Mouse (Mus musculus) G1E (cell line): Measurements from ENCODE around the gene Frrs1. TPM values are rescaled to one million over a fixed set of nuclear protein-coding genes. Genes with fewer than 3 reads are reported as not detected.

ENCODE experiments used
- ATAC-seq: 2 replicates; pipeline ENCODE4 v1.8.0; 2016; ENCODE audit warnings: mild to moderate bottlenecking; ENCODE audit not compliant: insufficient number of reproducible peaks, poor library complexity, low FRiP score, severe bottlenecking; ENCODE audit errors: extremely low read depth
- DNase-seq: peaks from one replicate; pipeline ENCODE4 v3.0.0; 2012; ENCODE audit warnings: low spot score
- H3K27me3 ChIP-seq: 2 replicates; pipeline ENCODE4 v1.6.1; 2012; ENCODE audit warnings: mild to moderate bottlenecking, low read length, inconsistent platforms; ENCODE audit not compliant: insufficient read depth
- H3K36me3 ChIP-seq: replicated peaks from 2 replicates; pipeline ENCODE3; 2012; ENCODE audit warnings: mild to moderate bottlenecking, inconsistent platforms
- H3K4me1 ChIP-seq: 2 replicates; pipeline ENCODE4 v1.6.1; 2012; ENCODE audit warnings: low read depth, low read length, inconsistent platforms, mixed read lengths; ENCODE audit not compliant: insufficient read depth
- H3K4me3 ChIP-seq: 2 replicates; pipeline ENCODE4 v1.5.1; 2012; ENCODE audit warnings: low read depth, mild to moderate bottlenecking, inconsistent platforms, low read length, moderate library complexity, mixed read lengths
- H3K9me3 ChIP-seq: replicated peaks from 2 replicates; pipeline ENCODE4 v1.6.1; 2012; ENCODE audit warnings: inconsistent platforms
- CTCF ChIP-seq: IDR thresholded peaks from 2 replicates; pipeline ENCODE4 v1.5.1; 2012; ENCODE audit warnings: low read depth, low read length, inconsistent platforms, mixed read lengths
- GATA1 ChIP-seq: IDR thresholded peaks from 2 replicates; pipeline ENCODE4 v1.6.1; 2012; ENCODE audit warnings: borderline replicate concordance, low read length, inconsistent platforms, mixed read lengths
- GATA2 ChIP-seq: IDR thresholded peaks from 2 replicates; pipeline ENCODE4 v1.6.1; 2012; ENCODE audit warnings: low read depth, low read length, inconsistent platforms, borderline replicate concordance
- POLR2AphosphoS5 ChIP-seq: IDR thresholded peaks from 2 replicates; pipeline ENCODE4 v1.6.1; 2012; ENCODE audit warnings: low read depth, low read length, inconsistent platforms; ENCODE audit not compliant: insufficient replicate concordance
- TAL1 ChIP-seq: conservative IDR thresholded peaks from 2 replicates; pipeline ENCODE4 v1.6.1; 2012; ENCODE audit warnings: low read depth, low read length, inconsistent platforms, mixed read lengths
- polyA plus RNA-seq: library from polyadenylated mRNA; stranded (reverse); fragments of >175 nt; gene quantifications from 2 replicates; pipeline ENCODE4 v1.2.3, GENCODE M21; 2012
- total RNA-seq, 2 experiments: library from RNA; stranded (forward) in 1 of 2; stranded (reverse) in 1 of 2; fragments of 200-1000 nt in 1 of 2; fragments of >200 nt in 1 of 2; fragmentation: Nextera tagmentation in 1 of 2; gene quantifications; 2 replicates each; pipeline ENCODE4 v1.2.3; 2014 to 2017

Gene Frrs1
- total and polyA plus RNA-seq, 3 experiments, result 26.1 to 105 (median 37.1) TPM

- ATAC-seq, result no peak
- TF ChIP-seq GATA2 (no peak), POLR2AphosphoS5 (no peak), TAL1 (no peak), GATA1 (no peak), CTCF (no peak)
- Histone ChIP-seq H3K4me1 (peaks cover 24% of the 10 kb centered on the region), H3K9me3 (no peaks in the 10 kb centered on the region), H3K36me3 (peaks cover 78% of the 10 kb centered on the region), H3K4me3 (no peak overlapping the region), H3K27me3 (no peaks in the 10 kb centered on the region)
- no peak for DNase-seq
Observed at GRCm38 (mm10) chr3:116870372-116870771, 11.1 kb downstream of the Frrs1 start.

- Histone ChIP-seq H3K4me1 (no peaks in the 10 kb centered on the region), H3K27me3 (no peaks in the 10 kb centered on the region), H3K9me3 (no peaks in the 10 kb centered on the region), H3K36me3 (peaks cover 95% of the 10 kb centered on the region), H3K4me3 (no peak overlapping the region)
- TF ChIP-seq POLR2AphosphoS5 (no peak), GATA2 (no peak), CTCF (no peak), TAL1 (no peak), GATA1 (no peak)
- ATAC-seq (no peak), DNase-seq (no peak)
Observed at GRCm38 (mm10) chr3:116882221-116882960, 23.1 kb downstream of the Frrs1 start.

GRCm38 (mm10) chr3:116884941-116885340 is 25.7 kb downstream of the Frrs1 start:
- no peak for DNase-seq
- no peak for TF ChIP-seq POLR2AphosphoS5
- TF ChIP-seq GATA2, result no peak
- TF ChIP-seq GATA1, result no peak
- no peak for TF ChIP-seq TAL1
- TF ChIP-seq CTCF, result no peak
- ATAC-seq, result no peak
- Histone ChIP-seq H3K4me1 (no peaks in the 10 kb centered on the region), H3K9me3 (no peaks in the 10 kb centered on the region), H3K27me3 (no peaks in the 10 kb centered on the region), H3K4me3 (no peak overlapping the region), H3K36me3 (peaks cover 91% of the 10 kb centered on the region)

GRCm38 (mm10) chr3:116889358-116889757 is 30.1 kb downstream of the Frrs1 start:
- Histone ChIP-seq H3K27me3 (no peaks in the 10 kb centered on the region), H3K4me1 (peaks cover 16% of the 10 kb centered on the region), H3K4me3 (no peak overlapping the region), H3K9me3 (no peaks in the 10 kb centered on the region), H3K36me3 (peaks cover 89% of the 10 kb centered on the region)
- ATAC-seq, result no peak
- TF ChIP-seq GATA1, result no peak
- TF ChIP-seq TAL1, result no peak
- TF ChIP-seq GATA2, result no peak
- no peak for TF ChIP-seq POLR2AphosphoS5
- DNase-seq, result no peak

- DNase-seq (no peak), ATAC-seq (no peak)
- TF ChIP-seq TAL1 (no peak), CTCF (no peak), GATA1 (no peak), GATA2 (no peak), POLR2AphosphoS5 (no peak)
- no peak overlapping the region for H3K4me3 ChIP-seq
- H3K9me3 ChIP-seq, result no peaks in the 10 kb centered on the region
- no peaks in the 10 kb centered on the region for H3K27me3 ChIP-seq
- H3K4me1 ChIP-seq, result peaks cover 16% of the 10 kb centered on the region
- peaks cover 89% of the 10 kb centered on the region for H3K36me3 ChIP-seq
Observed at GRCm38 (mm10) chr3:116890576-116890975, 31.3 kb downstream of the Frrs1 start.

- Histone ChIP-seq H3K27me3 (no peaks in the 10 kb centered on the region), H3K4me1 (peaks cover 16% of the 10 kb centered on the region), H3K4me3 (no peak overlapping the region), H3K36me3 (peaks cover 89% of the 10 kb centered on the region), H3K9me3 (no peaks in the 10 kb centered on the region)
- no peak for ATAC-seq
- TF ChIP-seq TAL1 (no peak), POLR2AphosphoS5 (no peak), CTCF (no peak), GATA1 (no peak), GATA2 (no peak)
- DNase-seq, result no peak
Observed at GRCm38 (mm10) chr3:116891436-116892205, 32.4 kb downstream of the Frrs1 start.
